Mouse (Mus musculus) WW6 (cell line): ENCODE measurements at regions not wholly inside any gene's neighbourhood (a gene's known extent, or its start where the extent isn't known, plus 50 kb on each side); places are given as distances from the start of the nearest gene placed in this dataset.

Experiments used
- DNase-seq: peaks from one replicate; pipeline ENCODE4 v3.0.0-alpha.2; 2013; ENCODE audit warnings: low read depth, low spot score

- no peak for DNase-seq
Measured at GRCm38 (mm10) chr15:16404077-16404476, 324.5 kb upstream of the Cdh9 start.

- DNase-seq = no peak
Measured at GRCm38 (mm10) chr15:16406203-16406602, 322.4 kb upstream of the Cdh9 start.

- no peak for DNase-seq
Measured at GRCm38 (mm10) chr15:16411686-16412085, 316.9 kb upstream of the Cdh9 start.

- no peak for DNase-seq
Measured at GRCm38 (mm10) chr15:16417719-16418118, 310.8 kb upstream of the Cdh9 start.

- no peak for DNase-seq
Measured at GRCm38 (mm10) chr15:16423019-16423418, 305.5 kb upstream of the Cdh9 start.

- peak; percentile 20 for DNase-seq
Measured at GRCm38 (mm10) chr15:16446631-16447030, 281.9 kb upstream of the Cdh9 start.

- no peak for DNase-seq
Measured at GRCm38 (mm10) chr15:16491238-16491637, 237.3 kb upstream of the Cdh9 start.

- no peak for DNase-seq
Measured at GRCm38 (mm10) chr15:16492871-16493270, 235.7 kb upstream of the Cdh9 start.

GRCm38 (mm10) chr15:16520556-16520955 is 208.0 kb upstream of the Cdh9 start:
- DNase-seq = no peak

- DNase-seq = no peak
Measured at GRCm38 (mm10) chr15:16532587-16532986, 196.0 kb upstream of the Cdh9 start.

- no peak for DNase-seq
Measured at GRCm38 (mm10) chr15:16541226-16541625, 187.3 kb upstream of the Cdh9 start.

GRCm38 (mm10) chr15:16555173-16555572 is 173.4 kb upstream of the Cdh9 start:
- no peak for DNase-seq

GRCm38 (mm10) chr15:16556338-16556737 is 172.2 kb upstream of the Cdh9 start:
- no peak for DNase-seq

- DNase-seq = no peak
Measured at GRCm38 (mm10) chr15:16566155-16566732, 162.3 kb upstream of the Cdh9 start.

- DNase-seq = no peak
Measured at GRCm38 (mm10) chr15:16566799-16567198, 161.8 kb upstream of the Cdh9 start.

GRCm38 (mm10) chr15:16616812-16617211 is 111.7 kb upstream of the Cdh9 start:
- DNase-seq = no peak

- DNase-seq = peak; percentile 31
Measured at GRCm38 (mm10) chr15:16629341-16630121, 99.0 kb upstream of the Cdh9 start.

GRCm38 (mm10) chr15:16639631-16640030 is 88.9 kb upstream of the Cdh9 start:
- no peak for DNase-seq

GRCm38 (mm10) chr15:16652934-16653669 is 75.5 kb upstream of the Cdh9 start:
- DNase-seq = no peak

- DNase-seq = no peak
Measured at GRCm38 (mm10) chr15:16653690-16654089, 74.9 kb upstream of the Cdh9 start.

- DNase-seq = no peak
Measured at GRCm38 (mm10) chr15:16661226-16661625, 67.3 kb upstream of the Cdh9 start.
